Mouse (Mus musculus) inflammation-experienced regulatory T-cells, adult 16 weeks (primary cell): Measurements from ENCODE around the gene Lilr4b. TPM values are rescaled to one million over a fixed set of nuclear protein-coding genes. Genes with fewer than 3 reads are reported as not detected.

ENCODE experiments used
- polyA plus RNA-seq: library from polyadenylated mRNA; unstranded; fragments of 100-300 nt; shearing (Covaris generic); gene quantifications from one replicate; pipeline ENCODE4 v1.2.1, GENCODE M21; 2017

The Lilr4b gene
- polyA plus RNA-seq = 37.9 TPM

GRCm38 (mm10) chr10:51480397-51480796 is at the start of gene Lilr4b, which contains the start of gene Gm49339:
TSS of gene Lilr4b (plus strand) at chr10:51480632.
TSS of gene Gm49339 (plus strand) at chr10:51480612.

GRCm38 (mm10) chr10:51490691-51491090 is 10.3 kb downstream of the Lilr4b start, which contains the start of gene Lilrb4a:
TSS of gene Lilrb4a (plus strand) at chr10:51490956.

Other genes starting within 250 kb of the Lilr4b start
- gene Gm49339, start within 50 bp of the Lilr4b start, polyA plus RNA-seq = 15.5 TPM
- 102 TPM for gene Lilrb4a, start 10.3 kb downstream of the Lilr4b start, polyA plus RNA-seq
- not detected for gene Fam162b, start 109.9 kb downstream of the Lilr4b start, polyA plus RNA-seq
- not detected for gene Gprc6a, start 150.8 kb downstream of the Lilr4b start, polyA plus RNA-seq
- not detected for gene Rfx6, start 197.1 kb downstream of the Lilr4b start, polyA plus RNA-seq